Mouse (Mus musculus) myocyte (in vitro differentiated cells): Measurements from ENCODE around the gene 1110017D15Rik.

ENCODE experiments used
- CEBPB ChIP-seq: IDR thresholded peaks from 2 replicates; pipeline ENCODE4 v1.6.1; 2011; ENCODE audit warnings: mild to moderate bottlenecking, moderate library complexity; ENCODE audit not compliant: poor library complexity, insufficient read depth, severe bottlenecking
- E2F4 ChIP-seq: IDR thresholded peaks from one replicate; pipeline ENCODE4 v1.6.1; 2011; ENCODE audit warnings: mild to moderate bottlenecking, control low read depth, moderate library complexity; ENCODE audit not compliant: insufficient read depth
- MAX ChIP-seq: IDR thresholded peaks from one replicate; pipeline ENCODE4 v1.6.1; 2011; ENCODE audit warnings: low read depth, mild to moderate bottlenecking, control low read depth
- MYOG ChIP-seq, 3 experiments: IDR thresholded peaks; one replicate each; pipeline ENCODE4 v1.6.1; 2011; ENCODE audit warnings: control low read depth in 2 of 3, low read depth in 2 of 3, mild to moderate bottlenecking in 2 of 3; ENCODE audit not compliant: insufficient read length in 2 of 3, control insufficient read depth in 1 of 3, insufficient read depth in 1 of 3
- POLR2A ChIP-seq: IDR thresholded peaks from one replicate; pipeline ENCODE4 v1.6.1; 2011; ENCODE audit warnings: low read depth, mild to moderate bottlenecking, control low read depth, moderate library complexity; ENCODE audit not compliant: insufficient read length
- POLR2AphosphoS2 ChIP-seq: IDR thresholded peaks from one replicate; pipeline ENCODE4 v1.6.1; 2011; ENCODE audit warnings: low read depth, control low read depth; ENCODE audit not compliant: insufficient read length
- REST ChIP-seq: IDR thresholded peaks from one replicate; pipeline ENCODE4 v1.6.1; 2011; ENCODE audit warnings: mild to moderate bottlenecking, control low read depth, moderate library complexity; ENCODE audit not compliant: insufficient read depth, insufficient read length
- TCF12 ChIP-seq: IDR thresholded peaks from one replicate; pipeline ENCODE4 v1.6.1; 2011; ENCODE audit warnings: mild to moderate bottlenecking, control low read depth; ENCODE audit not compliant: poor library complexity, insufficient read depth, severe bottlenecking
- TCF3 ChIP-seq: IDR thresholded peaks from one replicate; pipeline ENCODE4 v1.6.1; 2011; ENCODE audit warnings: low read depth, control low read depth; ENCODE audit not compliant: insufficient read length
- USF1 ChIP-seq: IDR thresholded peaks from one replicate; pipeline ENCODE4 v1.6.1; 2011; ENCODE audit warnings: low read depth, mild to moderate bottlenecking, control low read depth, moderate library complexity

- TF ChIP-seq MAX, result no peak
- TF ChIP-seq USF1, result no peak
- TF ChIP-seq E2F4, result no peak
- TF ChIP-seq MYOG (IDR thresholded peaks at IDR 0.05; ENCODE audit: control insufficient read depth in 1 of 3, insufficient read depth in 1 of 3, insufficient read length in 2 of 3, low read depth in 2 of 3), result no peak
- no peak for TF ChIP-seq TCF3
- no peak for TF ChIP-seq POLR2A
- TF ChIP-seq TCF12, result no peak
- TF ChIP-seq POLR2AphosphoS2, result no peak
- no peak for TF ChIP-seq CEBPB
- TF ChIP-seq REST, result no peak
Measured at GRCm38 (mm10) chr4:41502171-41502940, 14.8 kb downstream of the 1110017D15Rik start.
